Mouse (Mus musculus) frontal cortex, adult 2 months (tissue): Measurements from ENCODE around the gene Tgtp2. TPM values are rescaled to one million over a fixed set of nuclear protein-coding genes. Genes with fewer than 3 reads are reported as not detected.
"Not testable (repeated sequence)": the region's sequence is repeated elsewhere in the genome, so short reads cannot be mapped to it uniquely, and the experiment has no call there.

Source experiments
- DNase-seq, 2 experiments: peaks; one replicate each; pipeline ENCODE4 v3.0.0; 2022; ENCODE audit warnings: low spot score in 1 of 2; ENCODE audit errors: extremely low spot score in 1 of 2
- polyA plus RNA-seq: library from polyadenylated mRNA; depleted of rRNA; stranded (reverse); fragments of >200 nt; gene quantifications from 2 replicates; pipeline ENCODE4 v1.2.3, GENCODE M21; 2012; rRNA removed

Gene Tgtp2
- 1.4 and 1.6 TPM in 2 replicates for polyA plus RNA-seq

DNA sequence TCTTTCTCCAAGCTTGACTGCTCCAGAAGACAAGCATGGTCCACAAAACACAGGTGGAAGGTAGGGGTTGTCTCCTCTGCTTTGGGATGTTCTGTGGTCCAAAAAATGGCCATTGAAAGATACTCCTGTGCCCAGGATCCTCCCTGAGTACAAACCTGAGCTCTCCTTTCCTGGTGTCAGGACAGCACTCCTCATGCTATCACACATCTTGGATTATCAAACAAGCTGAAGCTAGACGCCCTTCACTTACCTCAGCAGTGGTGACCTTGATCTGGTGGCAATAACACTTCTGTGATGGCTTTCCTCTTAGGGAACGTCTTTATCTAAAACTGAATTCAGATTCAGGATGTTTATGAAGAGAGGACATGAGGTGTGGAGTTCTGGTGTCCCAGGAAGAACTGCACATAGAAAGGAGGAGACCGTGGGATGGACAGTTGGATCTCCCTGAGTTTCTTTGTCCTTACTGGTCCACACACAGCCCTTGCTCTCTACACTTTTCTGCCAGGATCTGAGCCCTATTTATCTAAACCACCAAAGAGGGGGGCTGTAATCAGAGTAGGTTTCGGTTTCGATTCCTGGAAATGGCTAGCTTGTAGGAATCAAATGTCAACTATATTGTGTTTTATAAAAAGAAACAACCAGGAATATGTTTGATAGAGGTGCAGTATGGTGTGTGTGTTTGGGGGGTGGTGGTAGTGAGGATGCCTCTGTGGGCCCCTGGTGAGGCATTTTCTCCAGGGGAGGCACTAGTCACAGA, at the start of gene Tgtp2:
TSS of gene Tgtp2 (minus strand) at position 494 of the 757 bp plus-strand sequence.
- DNase-seq: not testable (repeated sequence)

DNA sequence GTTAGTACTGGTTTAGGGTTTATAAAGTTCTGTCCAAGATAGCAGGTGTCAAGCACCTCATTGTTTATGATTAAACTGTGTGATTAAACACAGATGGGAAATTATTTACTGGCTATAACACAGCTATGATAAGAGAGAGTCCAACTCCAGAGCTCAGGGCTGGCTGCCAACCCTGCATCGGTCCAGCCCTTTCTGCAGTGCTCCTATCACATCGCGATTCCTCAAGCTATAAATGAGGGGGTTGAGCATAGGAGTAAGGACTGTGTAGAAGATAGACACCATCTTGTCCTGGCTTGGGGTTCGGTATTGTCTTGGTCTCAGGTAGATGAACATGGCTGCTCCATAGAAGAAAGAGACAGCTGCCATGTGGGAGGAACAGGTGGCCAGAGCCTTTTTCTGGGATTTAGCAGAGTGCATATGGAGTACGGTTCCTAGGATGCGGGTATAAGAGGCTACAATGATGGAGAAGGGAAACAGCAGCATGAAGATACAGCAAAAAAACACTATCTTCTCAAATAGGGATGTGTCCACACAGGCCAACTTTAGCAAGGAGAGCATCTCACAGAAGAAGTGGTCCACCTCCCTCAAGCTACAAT, 48.7 kb upstream of the Tgtp2 start:
- DNase-seq: peak in 1 of 2 experiments; percentile 24

DNA sequence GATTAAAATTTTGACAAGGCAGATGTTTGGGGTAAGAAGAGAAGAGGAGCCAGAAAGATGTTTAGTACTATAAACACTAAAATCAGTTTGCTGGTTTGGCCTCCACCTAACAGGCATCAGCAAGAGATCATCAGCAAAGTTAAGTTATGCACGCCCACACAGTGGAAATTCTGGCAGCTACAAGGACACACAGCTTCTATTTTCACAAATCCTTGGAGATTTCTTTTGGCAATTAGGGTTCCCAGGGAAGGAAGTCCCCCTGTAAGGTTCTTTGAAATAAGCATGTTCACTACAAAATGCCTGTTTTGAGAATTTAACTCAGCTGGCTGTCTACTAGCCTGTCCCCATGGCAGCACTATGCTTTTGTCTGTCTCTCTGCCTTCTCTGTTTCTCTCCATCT, 47.0 kb upstream of the Tgtp2 start:
- DNase-seq: peak in 1 of 2 experiments; percentile 40

DNA sequence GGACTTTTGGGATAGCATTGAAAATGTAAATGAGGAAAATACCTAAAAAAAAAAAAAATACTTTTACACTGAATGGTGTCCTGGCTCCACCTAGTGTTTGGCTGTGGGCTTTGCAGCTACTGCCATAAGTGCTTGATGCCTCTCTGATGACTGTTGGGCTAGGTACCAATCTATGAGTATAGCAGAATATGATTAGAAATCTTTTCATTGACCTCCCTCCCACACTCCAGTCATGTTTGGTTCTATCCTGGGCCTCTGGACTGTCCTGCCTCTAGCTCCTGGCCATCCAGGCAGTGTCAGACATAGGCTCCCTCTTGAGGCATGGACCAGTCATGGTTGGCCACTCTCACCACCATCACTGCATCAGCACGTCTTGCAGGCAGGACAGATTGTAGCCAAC, 44.8 kb upstream of the Tgtp2 start:
- peak in 1 of 2 experiments; percentile 59 for DNase-seq

GRCm38 (mm10) chr11:49107650-49108537, 43.9 kb upstream of the Tgtp2 start:
- DNase-seq: no peak

GRCm38 (mm10) chr11:49105752-49106151, 41.7 kb upstream of the Tgtp2 start:
- DNase-seq: no peak

DNA sequence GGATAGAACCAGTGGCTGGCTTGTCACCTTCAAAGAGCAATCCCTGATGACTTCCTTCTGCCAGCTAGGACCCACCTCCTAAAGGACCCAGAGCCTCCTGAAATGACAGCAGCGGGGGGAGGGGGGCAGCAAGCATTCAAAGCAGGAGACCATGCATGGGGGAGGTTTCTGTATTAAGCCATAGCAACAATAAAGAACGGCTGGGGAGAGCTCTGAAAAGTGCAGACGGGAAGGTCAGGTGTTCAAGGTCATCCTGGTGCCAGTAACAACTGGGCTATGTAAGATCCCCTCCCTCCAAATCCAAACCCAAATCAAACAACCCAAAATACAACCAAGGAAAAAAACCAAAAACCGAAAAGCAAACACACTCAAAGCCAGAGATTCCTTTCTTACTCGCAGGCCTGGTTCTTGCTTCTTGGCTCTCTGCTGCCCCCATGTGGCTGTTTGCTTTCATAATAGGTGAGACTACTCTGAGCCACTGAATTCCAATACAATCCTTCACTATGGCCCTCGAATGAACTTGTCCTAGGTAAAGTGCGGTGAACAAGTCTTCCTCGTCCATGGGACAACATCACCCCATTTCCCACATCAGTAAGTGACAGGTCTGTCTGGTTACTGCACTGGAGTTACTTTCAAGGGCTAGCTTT, 39.2 kb upstream of the Tgtp2 start:
- peak; percentile 33 to 96 for DNase-seq

- DNase-seq: no peak
Observed at GRCm38 (mm10) chr11:49101500-49101899, 37.5 kb upstream of the Tgtp2 start.

DNA sequence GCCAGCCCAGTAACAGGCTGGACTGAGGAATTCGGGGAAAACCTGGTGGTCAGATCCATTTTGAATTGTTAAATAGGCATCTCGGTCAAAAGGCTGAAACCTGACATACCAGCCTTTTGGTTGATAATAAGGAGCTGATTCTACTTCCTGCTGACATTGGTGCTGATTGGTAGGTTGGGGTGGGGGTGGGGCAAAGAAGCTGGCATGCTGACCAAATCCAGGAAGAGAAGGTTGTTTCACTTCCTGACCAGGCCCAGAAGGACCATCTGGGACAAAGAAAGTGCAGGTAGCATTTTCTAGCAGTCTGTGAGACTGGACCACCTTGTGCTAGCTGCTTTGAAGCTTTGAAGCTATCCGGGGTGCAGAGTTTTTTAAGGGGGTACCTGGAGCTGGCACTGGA, 36.4 kb upstream of the Tgtp2 start:
- DNase-seq: no peak

- no peak for DNase-seq
Observed at GRCm38 (mm10) chr11:49095367-49095766, 31.4 kb upstream of the Tgtp2 start.

DNA sequence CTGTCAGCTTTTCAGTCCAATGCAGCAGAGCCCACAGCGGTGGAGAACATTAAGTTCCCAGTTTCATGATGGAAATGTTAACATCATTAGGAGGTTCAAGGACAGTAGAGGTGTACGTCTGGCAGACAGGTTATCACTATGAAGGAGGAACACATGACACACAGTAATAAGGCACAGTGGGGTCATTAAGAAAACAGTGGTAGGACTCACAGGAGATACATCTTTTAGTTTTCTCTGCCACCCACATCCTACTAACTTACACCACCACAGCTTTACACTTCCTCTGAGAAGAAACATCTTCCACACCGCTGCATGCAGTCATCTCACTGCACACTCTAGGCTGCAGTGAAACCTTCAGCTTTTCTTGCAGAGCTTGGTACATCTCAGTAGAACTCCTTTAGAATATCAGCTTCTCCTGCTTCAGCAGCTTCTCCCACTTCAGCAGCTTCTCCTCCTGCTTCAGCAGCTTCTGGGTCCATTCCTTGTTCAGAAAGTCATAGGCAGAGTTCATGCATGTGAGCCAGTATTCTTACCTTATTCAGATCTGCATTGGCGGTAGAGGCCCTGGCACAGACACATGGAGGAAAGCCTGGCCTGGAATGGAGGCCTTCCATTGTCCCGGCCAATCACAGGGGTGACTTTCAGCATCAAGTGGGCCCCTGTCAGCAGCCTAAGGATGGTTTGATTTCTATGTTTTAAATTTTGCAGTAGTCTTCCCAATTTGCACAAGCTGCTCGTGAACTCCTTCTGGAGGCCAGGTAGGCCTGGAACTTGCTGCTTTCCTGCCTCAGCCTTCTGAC, 30.1 kb upstream of the Tgtp2 start:
- DNase-seq: no peak

DNA sequence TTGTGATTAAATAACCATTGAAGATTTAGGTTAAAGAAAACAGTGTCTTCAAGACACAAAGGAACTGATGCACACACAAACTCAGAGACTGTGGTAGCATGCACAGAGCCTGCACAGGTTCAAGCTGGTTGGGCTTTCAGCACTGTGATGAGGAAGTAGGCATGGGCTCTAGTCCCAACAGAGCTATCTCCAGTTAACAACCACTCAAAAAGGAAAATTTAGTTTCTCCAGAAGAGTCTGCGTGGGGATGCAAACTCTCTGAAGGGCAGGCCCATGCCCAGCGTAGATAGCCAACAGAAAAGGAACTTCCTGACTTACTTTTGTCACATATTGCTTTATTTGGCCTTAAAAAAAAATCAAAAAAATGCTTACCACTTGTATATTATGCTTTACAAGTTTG, 28.8 kb upstream of the Tgtp2 start:
- DNase-seq: no peak

GRCm38 (mm10) chr11:49092053-49092586, 28.1 kb upstream of the Tgtp2 start:
- no peak for DNase-seq

DNA sequence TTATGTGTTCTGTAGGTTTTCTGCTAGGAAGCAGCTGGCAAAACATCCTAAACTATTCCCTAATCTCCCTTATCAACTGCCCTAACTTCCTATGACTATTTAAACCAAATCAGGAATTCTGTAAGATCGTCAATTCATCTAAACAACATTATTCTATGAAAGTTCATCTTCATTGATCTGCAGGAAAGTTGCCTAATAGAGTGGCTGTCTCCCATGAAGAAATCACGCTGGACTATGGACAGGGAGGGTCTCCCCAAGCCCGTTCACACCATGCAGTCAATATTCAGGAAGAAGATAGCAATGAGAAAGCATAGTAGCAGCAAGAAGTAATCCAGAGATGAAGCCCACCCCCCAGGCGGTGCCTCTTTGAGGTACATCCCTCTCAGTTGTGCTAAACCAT, 27.2 kb upstream of the Tgtp2 start:
- DNase-seq: no peak

GRCm38 (mm10) chr11:49090551-49090950, 26.5 kb upstream of the Tgtp2 start:
- DNase-seq: no peak

DNA sequence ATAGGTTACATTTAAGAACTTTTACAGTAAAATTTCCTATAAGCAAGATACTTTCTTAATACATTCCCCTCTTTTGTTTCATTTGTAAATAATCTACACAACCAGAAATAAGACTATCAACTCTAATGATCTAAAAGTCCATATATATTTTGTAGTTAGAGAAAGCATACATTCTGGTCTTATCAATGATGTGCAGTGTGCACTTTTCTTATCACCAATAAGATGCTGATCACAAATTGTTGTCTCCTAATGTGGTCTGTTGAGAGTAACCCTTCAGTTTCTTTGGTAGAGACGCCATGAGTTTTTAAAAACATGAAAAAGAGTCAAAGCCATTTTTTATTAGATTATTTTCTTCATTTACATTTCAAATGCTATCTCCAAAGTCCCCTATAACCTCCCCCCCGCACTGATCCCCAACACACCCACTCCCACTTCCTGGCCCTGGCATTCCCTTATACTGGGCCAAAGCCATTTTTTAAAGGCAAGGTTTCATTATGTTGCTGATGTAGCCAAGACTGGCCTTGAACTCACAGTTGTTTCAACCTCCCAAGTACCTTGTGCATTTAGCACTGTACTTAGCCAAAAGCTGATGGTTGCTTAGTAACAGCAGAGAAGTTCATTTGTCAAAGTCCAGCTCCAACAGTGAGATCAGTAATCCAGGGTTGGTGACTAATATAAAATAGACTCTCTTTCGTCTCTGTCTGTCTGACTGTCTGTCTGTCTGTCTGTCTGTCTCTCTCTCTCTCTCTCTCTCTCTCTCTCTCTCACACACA, 25.9 kb upstream of the Tgtp2 start:
- DNase-seq: no peak

DNA sequence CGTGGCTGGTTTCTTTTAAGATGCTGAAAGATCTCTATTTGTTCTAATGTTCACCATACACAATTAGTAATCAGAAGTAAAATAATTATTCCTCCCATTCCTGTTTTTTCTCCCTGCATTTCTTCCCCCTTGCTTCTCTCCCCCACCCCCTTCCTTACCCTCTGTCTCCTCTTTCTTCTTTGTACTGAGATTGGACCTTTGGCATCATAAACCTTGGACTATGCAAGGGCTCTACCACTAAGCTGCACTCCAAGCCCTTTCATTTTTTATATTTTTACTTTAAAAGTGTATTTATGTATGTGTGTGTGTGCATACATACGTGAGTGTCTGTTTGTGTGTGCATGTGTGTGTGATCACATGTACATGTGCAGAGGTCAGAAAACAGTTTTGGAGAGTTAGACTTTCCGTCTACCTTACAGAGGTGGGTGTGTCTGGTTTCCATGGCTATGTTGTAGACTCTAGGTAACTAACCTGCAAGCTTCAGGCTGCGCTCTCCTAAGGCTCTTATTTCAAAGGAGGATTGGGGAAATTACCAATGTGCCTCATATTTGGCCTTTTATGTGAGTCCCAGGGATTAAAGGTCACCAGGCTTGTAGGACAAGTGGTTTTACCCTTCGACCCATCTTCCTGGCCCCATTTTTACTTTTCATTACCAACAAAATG, 25.1 kb upstream of the Tgtp2 start:
- no peak for DNase-seq

GRCm38 (mm10) chr11:49087830-49088616, 24.0 kb upstream of the Tgtp2 start:
- DNase-seq: no peak
